Mouse (Mus musculus): Measurements from ENCODE around the gene Sdc3.

- TF ChIP-seq EP300 (IDR thresholded peaks at IDR 0.05) = no peak
- no peak for TF ChIP-seq CTCF (IDR thresholded peaks at IDR 0.05)
Observed at GRCm38 (mm10) chr4:130820594-130821255, 28.4 kb downstream of the Sdc3 start.

Data from lung, postnatal 0 days (tissue).